Comparison of ENCODE assay signal across 19 mouse cellular contexts in genomic region chr12:105634374-105635067, GRCm38 (mm10). TPM values are rescaled to one million over a fixed set of nuclear protein-coding genes. Genes with fewer than 3 reads are reported as not detected.
DNase-seq lines count a peak whose midpoint lies in the region; ATAC-seq and TF ChIP-seq lines count a peak whose summit lies in the region.
"Had no signal": no experiment of that assay in that cellular context is flagged by ENCODE, and none has a peak within 500 bp of the region (broad histone marks: within the 10 kb centered on the region; RNA-seq: fewer than 3 reads in every experiment).

No protein-coding gene starts in this region.

- no peak overlapping the region for H3K4me2 ChIP-seq in intestine, embryonic 15.5 days (replicated peaks)
- H3K4me2 ChIP-seq in intestine, postnatal 0 days (replicated peaks; ENCODE audit: low read depth): no peak overlapping the region; the same call in 1 of the 2 replicates
- H3K4me2 ChIP-seq: embryonic facial prominence, embryonic 12.5 days; forebrain, embryonic 13.5 days; forebrain, embryonic 15.5 days had no signal

- no peaks in the 10 kb centered on the region for H3K9me3 ChIP-seq in intestine, embryonic 15.5 days
- H3K9me3 ChIP-seq in intestine, postnatal 0 days (ENCODE audit: control insufficient read depth): no peaks in the 10 kb centered on the region
- H3K9me3 ChIP-seq: embryonic facial prominence, embryonic 10.5 days; embryonic facial prominence, embryonic 12.5 days; forebrain, embryonic 13.5 days; forebrain, embryonic 15.5 days had no signal

- no peak for TF ChIP-seq CTCF in intestine, postnatal 0 days (IDR thresholded peaks at IDR 0.05; ENCODE audit: low read depth)

- H3K36me3 ChIP-seq in intestine, embryonic 15.5 days: peaks cover 44% of the 10 kb centered on the region
- peaks cover 64% of the 10 kb centered on the region for H3K36me3 ChIP-seq in intestine, postnatal 0 days (ENCODE audit: control insufficient read depth, insufficient read depth)

- no peak overlapping the region for H3K9ac ChIP-seq in intestine, embryonic 15.5 days
- H3K9ac ChIP-seq in intestine, postnatal 0 days (ENCODE audit: low read depth, low read length): no peak overlapping the region
- H3K9ac ChIP-seq: embryonic facial prominence, embryonic 12.5 days; forebrain, embryonic 13.5 days; forebrain, embryonic 15.5 days; forebrain, postnatal 0 days had no signal

- ATAC-seq in intestine, embryonic 15.5 days: peak; percentile 85
- peak; percentile 77 for ATAC-seq in intestine, postnatal 0 days
- ATAC-seq: forebrain, embryonic 13.5 days; forebrain, embryonic 15.5 days; forebrain, postnatal 0 days had no signal

- no peaks in the 10 kb centered on the region for H3K27me3 ChIP-seq in intestine, embryonic 15.5 days (replicated peaks)
- H3K27me3 ChIP-seq in intestine, postnatal 0 days (replicated peaks; ENCODE audit: control insufficient read depth, insufficient read depth, low read length): no peaks in the 10 kb centered on the region
- H3K27me3 ChIP-seq: embryonic facial prominence, embryonic 12.5 days; forebrain, embryonic 13.5 days; forebrain, embryonic 15.5 days had no signal

- DNase-seq in lung, postnatal 25 days (ENCODE audit: low spot score): no peak
- no peak for DNase-seq in right cerebral cortex, postnatal 36 days (ENCODE audit: low spot score in 2 of 2)
- no peak for DNase-seq in cerebellum, postnatal 25 days
- DNase-seq: adrenal gland, adult 2 months; adrenal gland, postnatal 10 days; adrenal gland, postnatal 25 days; cerebellum, adult 11 months; cerebellum, adult 18-20 months; cerebellum, adult 8-10 months; cerebellum, adult 9-11 months; cerebellum, postnatal 14 days; forebrain, postnatal 0 days had no signal

- H3K4me1 ChIP-seq in intestine, embryonic 15.5 days (replicated peaks): 0 out of 2 replicates have a peak, but pooled peaks cover 2% of the 10 kb centered on the region
- H3K4me1 ChIP-seq in intestine, postnatal 0 days (replicated peaks; ENCODE audit: control insufficient read depth, insufficient read depth, low read length): no peaks in the 10 kb centered on the region
- H3K4me1 ChIP-seq: embryonic facial prominence, embryonic 10.5 days; embryonic facial prominence, embryonic 12.5 days; forebrain, embryonic 13.5 days; forebrain, embryonic 15.5 days had no signal

- no peak overlapping the region for H3K4me3 ChIP-seq in intestine, embryonic 15.5 days (replicated peaks)
- H3K4me3 ChIP-seq in intestine, postnatal 0 days (ENCODE audit: low read depth, low read length): no peak overlapping the region
- H3K4me3 ChIP-seq: embryonic facial prominence, embryonic 10.5 days; embryonic facial prominence, embryonic 12.5 days; forebrain, embryonic 13.5 days; forebrain, embryonic 15.5 days had no signal

- H3K27ac ChIP-seq in intestine, embryonic 15.5 days: no peak overlapping the region
- 0 out of 2 replicates have a peak overlapping the region, but pooled peaks have one; percentile 30 for H3K27ac ChIP-seq in intestine, postnatal 0 days (ENCODE audit: low read depth, low read length)
- H3K27ac ChIP-seq: embryonic facial prominence, embryonic 10.5 days; embryonic facial prominence, embryonic 12.5 days; forebrain, embryonic 13.5 days; forebrain, embryonic 15.5 days had no signal

- WGBS in intestine, embryonic 15.5 days: 76% methylated on average over 13 of the region's 13 CpGs
- WGBS in intestine, postnatal 0 days: 56% methylated on average over 13 of the region's 13 CpGs

RNA-seq across cellular contexts. Expression of gene Bdkrb1, which starts 31.6 kb away (rescaled TPM):
- 0.31 and 0.37 TPM in 2 replicates for polyA plus RNA-seq in intestine, embryonic 15.5 days (2015; fragmentation: Nextera tagmentation; extraction: Ambion mirVana)
- 0.40 and 0.58 TPM in 2 replicates for polyA plus RNA-seq in intestine, postnatal 0 days (2015; fragmentation: Nextera tagmentation; extraction: Ambion mirVana)
- polyA plus RNA-seq: embryonic facial prominence, embryonic 12.5 days; forebrain, embryonic 11.5 days; forebrain, embryonic 13.5 days had no signal

RNA-seq across cellular contexts. Expression of gene Gskip, which starts 50.1 kb away (rescaled TPM):
- 29.4 and 29.5 TPM in 2 replicates for polyA plus RNA-seq in intestine, embryonic 15.5 days (2015; fragmentation: Nextera tagmentation; extraction: Ambion mirVana)
- polyA plus RNA-seq in intestine, postnatal 0 days (2015; fragmentation: Nextera tagmentation; extraction: Ambion mirVana): 35.0 and 35.6 TPM in 2 replicates

RNA-seq across cellular contexts. Expression of gene Atg2b, which starts 50.5 kb away (rescaled TPM):
- polyA plus RNA-seq in intestine, embryonic 15.5 days (2015; fragmentation: Nextera tagmentation; extraction: Ambion mirVana): 12.6 and 13.0 TPM in 2 replicates
- 10.8 and 12.0 TPM in 2 replicates for polyA plus RNA-seq in intestine, postnatal 0 days (2015; fragmentation: Nextera tagmentation; extraction: Ambion mirVana)
